Mouse (Mus musculus): ENCODE measurements around the gene Mavs. TPM values are rescaled to one million over a fixed set of nuclear protein-coding genes. Genes with fewer than 3 reads are reported as not detected.

The Mavs gene
- polyA plus RNA-seq, 1 experiment = 47.6 TPM

- DNase-seq (ENCODE audit: low read depth in 1 of 2, low spot score in 2 of 2) = no peak
- WGBS = 93% methylated on average over 5 of the region's 5 CpGs
- Histone ChIP-seq H3K27me3 (ENCODE audit: control insufficient read depth, insufficient read depth, low read length) (no peaks in the 10 kb centered on the region), H3K4me3 (ENCODE audit: extremely low read depth, insufficient read depth, insufficient read length) (no peak overlapping the region), H3K27ac (ENCODE audit: insufficient read depth, low read length) (no peak overlapping the region), H3K36me3 (ENCODE audit: control insufficient read depth, insufficient read depth, low read length) (peaks cover 34% of the 10 kb centered on the region), H3K4me1 (ENCODE audit: control insufficient read depth, insufficient read depth, insufficient read length) (no peaks in the 10 kb centered on the region)
- TF ChIP-seq POLR2A (IDR thresholded peaks at IDR 0.05; ENCODE audit: low read depth, low read length) (no peak), CTCF (IDR thresholded peaks at IDR 0.05; ENCODE audit: extremely low read depth, insufficient read depth, insufficient read length, insufficient replicate concordance) (no peak)
Measured at GRCm38 (mm10) chr2:131276722-131277121, 42.9 kb downstream of the Mavs start.

- TF ChIP-seq POLR2A (IDR thresholded peaks at IDR 0.05; ENCODE audit: low read depth, low read length) (no peak), CTCF (IDR thresholded peaks at IDR 0.05; ENCODE audit: extremely low read depth, insufficient read depth, insufficient read length, insufficient replicate concordance) (no peak)
- Histone ChIP-seq H3K4me3 (ENCODE audit: extremely low read depth, insufficient read depth, insufficient read length) (no peak overlapping the region), H3K36me3 (ENCODE audit: control insufficient read depth, insufficient read depth, low read length) (peaks cover 23% of the 10 kb centered on the region), H3K27me3 (ENCODE audit: control insufficient read depth, insufficient read depth, low read length) (no peaks in the 10 kb centered on the region), H3K27ac (ENCODE audit: insufficient read depth, low read length) (no peak overlapping the region), H3K4me1 (ENCODE audit: control insufficient read depth, insufficient read depth, insufficient read length) (no peaks in the 10 kb centered on the region)
- DNase-seq (ENCODE audit: low read depth in 1 of 2, low spot score in 2 of 2) = no peak
- WGBS = 82% methylated on average over 1 of the region's 1 CpGs
Measured at GRCm38 (mm10) chr2:131281596-131281995, 47.7 kb downstream of the Mavs start.

- peaks cover 20% of the 10 kb centered on the region for H3K36me3 ChIP-seq (ENCODE audit: control insufficient read depth, insufficient read depth, low read length)
Measured at GRCm38 (mm10) chr2:131286276-131286675, 52.4 kb downstream of the Mavs start.

GRCm38 (mm10) chr2:131290669-131291068 is 56.8 kb downstream of the Mavs start:
- H3K36me3 ChIP-seq (ENCODE audit: control insufficient read depth, insufficient read depth, low read length) = peaks cover 26% of the 10 kb centered on the region
- H3K27me3 ChIP-seq (ENCODE audit: control insufficient read depth, insufficient read depth, low read length) = no peaks in the 10 kb centered on the region
- TF ChIP-seq CTCF (IDR thresholded peaks at IDR 0.05; ENCODE audit: extremely low read depth, insufficient read depth, insufficient read length, insufficient replicate concordance) (no peak), POLR2A (IDR thresholded peaks at IDR 0.05; ENCODE audit: low read depth, low read length) (no peak)
- H3K4me3 ChIP-seq (ENCODE audit: extremely low read depth, insufficient read depth, insufficient read length) = no peak overlapping the region
- no peak for DNase-seq (ENCODE audit: low read depth in 1 of 2, low spot score in 2 of 2)
- no peak overlapping the region for H3K27ac ChIP-seq (ENCODE audit: insufficient read depth, low read length)
- no peaks in the 10 kb centered on the region for H3K4me1 ChIP-seq (ENCODE audit: control insufficient read depth, insufficient read depth, insufficient read length)

More at GRCm38 (mm10) chr2:131286276-131286675, 52.4 kb downstream of the Mavs start:
- 95% methylated on average over 1 of the region's 1 CpGs for WGBS
- H3K27me3 ChIP-seq (ENCODE audit: control insufficient read depth, insufficient read depth, low read length) = no peaks in the 10 kb centered on the region
- no peaks in the 10 kb centered on the region for H3K4me1 ChIP-seq (ENCODE audit: control insufficient read depth, insufficient read depth, insufficient read length)
- no peak for TF ChIP-seq POLR2A (IDR thresholded peaks at IDR 0.05; ENCODE audit: low read depth, low read length)
- no peak for TF ChIP-seq CTCF (IDR thresholded peaks at IDR 0.05; ENCODE audit: extremely low read depth, insufficient read depth, insufficient read length, insufficient replicate concordance)
- H3K4me3 ChIP-seq (ENCODE audit: extremely low read depth, insufficient read depth, insufficient read length) = no peak overlapping the region
- no peak overlapping the region for H3K27ac ChIP-seq (ENCODE audit: insufficient read depth, low read length)
- DNase-seq (ENCODE audit: low read depth in 1 of 2, low spot score in 2 of 2) = no peak

GRCm38 (mm10) chr2:131296746-131297261 is 62.9 kb downstream of the Mavs start:
- H3K36me3 ChIP-seq (ENCODE audit: control insufficient read depth, insufficient read depth, low read length) = peaks cover 34% of the 10 kb centered on the region

More at GRCm38 (mm10) chr2:131296746-131297261, 62.9 kb downstream of the Mavs start:
- Histone ChIP-seq H3K4me1 (ENCODE audit: control insufficient read depth, insufficient read depth, insufficient read length) (no peaks in the 10 kb centered on the region), H3K4me3 (ENCODE audit: extremely low read depth, insufficient read depth, insufficient read length) (no peak overlapping the region), H3K27ac (ENCODE audit: insufficient read depth, low read length) (no peak overlapping the region), H3K27me3 (ENCODE audit: control insufficient read depth, insufficient read depth, low read length) (no peaks in the 10 kb centered on the region)
- no peak for TF ChIP-seq CTCF (IDR thresholded peaks at IDR 0.05; ENCODE audit: extremely low read depth, insufficient read depth, insufficient read length, insufficient replicate concordance)
- TF ChIP-seq POLR2A (IDR thresholded peaks at IDR 0.05; ENCODE audit: low read depth, low read length) = no peak
- DNase-seq (ENCODE audit: low read depth in 1 of 2, low spot score in 2 of 2) = no peak
- 93% methylated on average over 2 of the region's 2 CpGs for WGBS

Other genes with a start within 250 kb of the Mavs start
- gene Gfra4, start 191.0 kb upstream of the Mavs start, polyA plus RNA-seq (2012; rRNA removed) = 3.2 and 4.3 TPM in 2 replicates
- gene Adam33, start 170.2 kb upstream of the Mavs start, polyA plus RNA-seq (2012; rRNA removed) = 17.5 and 18.9 TPM in 2 replicates
- 36.1 and 42.3 TPM in 2 replicates for gene Siglec1, start 147.3 kb upstream of the Mavs start, polyA plus RNA-seq (2012; rRNA removed)
- 2.0 and 2.1 TPM in 2 replicates for gene Hspa12b, start 106.8 kb upstream of the Mavs start, polyA plus RNA-seq (2012; rRNA removed)
- gene Gm11037, start 100.6 kb upstream of the Mavs start, polyA plus RNA-seq (2012; rRNA removed) = not detected in 2 replicates
- gene 1700037H04Rik, start 74.0 kb upstream of the Mavs start, polyA plus RNA-seq (2012; rRNA removed) = 60.1 and 80.5 TPM in 2 replicates
- gene Cenpb, start 54.0 kb upstream of the Mavs start, polyA plus RNA-seq (2012; rRNA removed) = 31.2 and 35.1 TPM in 2 replicates
- 85.6 and 103 TPM in 2 replicates for gene Cdc25b, start 47.1 kb upstream of the Mavs start, polyA plus RNA-seq (2012; rRNA removed)
- 2.4 and 2.6 TPM in 2 replicates for gene Spef1, start 46.8 kb upstream of the Mavs start, polyA plus RNA-seq (2012; rRNA removed)
- 24.3 and 41.3 TPM in 2 replicates for gene Ap5s1, start 27.0 kb upstream of the Mavs start, polyA plus RNA-seq (2012; rRNA removed)
- 10.7 and 11.8 TPM in 2 replicates for gene Pank2, start 28.4 kb downstream of the Mavs start, polyA plus RNA-seq (2012; rRNA removed)
- gene Rnf24, start 118.8 kb downstream of the Mavs start, polyA plus RNA-seq (2012; rRNA removed) = 0.94 and 1.2 TPM in 2 replicates